Mouse (Mus musculus) ES-E14 (cell line): Measurements from ENCODE around the gene Tomm34. TPM values are rescaled to one million over a fixed set of nuclear protein-coding genes. Genes with fewer than 3 reads are reported as not detected.

Source experiments
- DNase-seq: peaks from one replicate; pipeline ENCODE4 v3.0.0-alpha.2; 2013; ENCODE audit warnings: low read depth, low spot score
- H3K27ac ChIP-seq: 2 replicates; pipeline ENCODE4 v1.5.1; 2012; ENCODE audit warnings: low read depth, mild to moderate bottlenecking, low read length, moderate library complexity, mixed read lengths; ENCODE audit not compliant: poor library complexity, insufficient read depth, severe bottlenecking
- H3K36me3 ChIP-seq: 2 replicates; pipeline ENCODE4 v1.6.1; 2012; ENCODE audit warnings: mild to moderate bottlenecking, low read length, moderate library complexity, mixed read lengths; ENCODE audit not compliant: control insufficient read depth, poor library complexity, insufficient read depth, severe bottlenecking
- H3K4me1 ChIP-seq, 2 experiments: fragments of 150-350 bp in 1 of 2; sonication (generic) in 1 of 2; 2 replicates each; pipeline ENCODE4 v1.6.1; 2012; ENCODE audit warnings: low read length in 2 of 2, mild to moderate bottlenecking in 1 of 2, mixed read lengths in 1 of 2; ENCODE audit not compliant: control insufficient read depth in 2 of 2, insufficient read depth in 2 of 2, poor library complexity in 1 of 2
- H3K4me3 ChIP-seq, 2 experiments: fragments of 150-350 bp in 1 of 2; sonication (generic) in 1 of 2; 2 replicates each; pipeline ENCODE4 v1.5.1; 2012; ENCODE audit warnings: low read length in 2 of 2, low read depth in 1 of 2, mild to moderate bottlenecking in 1 of 2, mixed read lengths in 1 of 2; ENCODE audit not compliant: insufficient read depth in 1 of 2, poor library complexity in 1 of 2, severe bottlenecking in 1 of 2
- H3K9ac ChIP-seq: 2 replicates; pipeline ENCODE4 v1.6.1; 2012; ENCODE audit warnings: low read depth, mild to moderate bottlenecking, low read length, mixed read lengths; ENCODE audit not compliant: poor library complexity, insufficient read depth, severe bottlenecking
- H3K9me3 ChIP-seq: fragments of 150-350 bp; sonication (generic); 2 replicates; pipeline ENCODE4 v1.6.1; 2012; ENCODE audit warnings: low read depth, mild to moderate bottlenecking, low read length; ENCODE audit not compliant: control insufficient read depth, insufficient read depth
- CHD2 ChIP-seq: IDR thresholded peaks from 2 replicates; pipeline ENCODE4 v1.6.1; 2014; ENCODE audit warnings: mild to moderate bottlenecking, low read depth, low read length, inconsistent platforms
- HCFC1 ChIP-seq: IDR thresholded peaks from 2 replicates; pipeline ENCODE4 v1.6.1; 2012; ENCODE audit warnings: low read length, inconsistent platforms, borderline replicate concordance; ENCODE audit not compliant: insufficient read depth
- MAFK ChIP-seq: IDR thresholded peaks from 2 replicates; pipeline ENCODE4 v1.6.1; 2014; ENCODE audit warnings: mild to moderate bottlenecking, low read depth, low read length, inconsistent platforms; ENCODE audit not compliant: insufficient read depth
- ZC3H11A ChIP-seq: IDR thresholded peaks from 2 replicates; pipeline ENCODE4 v1.6.1; 2012; ENCODE audit warnings: low read depth, mild to moderate bottlenecking, inconsistent platforms, low read length, borderline replicate concordance
- ZNF384 ChIP-seq: IDR thresholded peaks from 2 replicates; pipeline ENCODE4 v1.6.1; 2012; ENCODE audit warnings: low read depth, low read length, inconsistent platforms
- in situ Hi-C, 2 experiments: fragments of 600-800 bp; cut with MboI; formaldehyde crosslinking; loops; one replicate each; pipeline ENCODE4 v1.15.1; 2025; ENCODE audit warnings: low sequenced_read_pairs in 2 of 2, inconsistent platforms in 1 of 2; ENCODE audit not compliant: unreplicated experiment in 2 of 2
- total RNA-seq: library from RNA; depleted of rRNA; stranded (reverse); fragments of 300-350 nt; gene quantifications from 2 replicates; pipeline ENCODE4 v1.2.3, GENCODE M21; 2012

The Tomm34 gene
- total RNA-seq, 1 experiment, result 41.5 TPM

- Histone ChIP-seq H3K4me3 (no peak overlapping the region), H3K27ac (no peak overlapping the region), H3K9ac (no peak overlapping the region), H3K4me1 (no peaks in the 10 kb centered on the region), H3K9me3 (peaks cover 1% of the 10 kb centered on the region; the same call in 1 of the 2 replicates), H3K36me3 (peaks cover 33% of the 10 kb centered on the region)
- in situ Hi-C loops, result no loop called here
- DNase-seq, result no peak
- no peak for TF ChIP-seq ZC3H11A
- TF ChIP-seq MAFK, result no peak
- TF ChIP-seq ZNF384, result no peak
Measured at GRCm38 (mm10) chr2:164082175-164082574, 11.2 kb upstream of the Tomm34 start.

GRCm38 (mm10) chr2:164081577-164081976 is 10.6 kb upstream of the Tomm34 start:
- Histone ChIP-seq H3K4me3 (no peak overlapping the region), H3K36me3 (peaks cover 31% of the 10 kb centered on the region), H3K4me1 (no peaks in the 10 kb centered on the region), H3K9ac (no peak overlapping the region), H3K9me3 (peaks cover 1% of the 10 kb centered on the region; the same call in 1 of the 2 replicates), H3K27ac (no peak overlapping the region)
- TF ChIP-seq ZNF384 (no peak), CHD2 (no peak), MAFK (no peak), ZC3H11A (no peak), HCFC1 (no peak)
- in situ Hi-C loops, result no loop called here
- no peak for DNase-seq

- TF ChIP-seq ZC3H11A (no peak), CHD2 (no peak), MAFK (no peak), ZNF384 (no peak), HCFC1 (no peak)
- in situ Hi-C loops, result no loop called here
- peaks cover 1% of the 10 kb centered on the region; the same call in 1 of the 2 replicates for H3K9me3 ChIP-seq
- no peak overlapping the region for H3K4me3 ChIP-seq
- no peak overlapping the region for H3K9ac ChIP-seq
- peaks cover 29% of the 10 kb centered on the region for H3K36me3 ChIP-seq
- H3K4me1 ChIP-seq, result no peaks in the 10 kb centered on the region
- no peak overlapping the region for H3K27ac ChIP-seq
- no peak for DNase-seq
Measured at GRCm38 (mm10) chr2:164079488-164079887, 8.5 kb upstream of the Tomm34 start.

- in situ Hi-C loops, result no loop called here
- TF ChIP-seq ZC3H11A (no peak), CHD2 (no peak), ZNF384 (no peak), MAFK (no peak), HCFC1 (no peak)
Measured at GRCm38 (mm10) chr2:164077875-164078274, 6.9 kb upstream of the Tomm34 start.

GRCm38 (mm10) chr2:164076874-164077425 is 6.0 kb upstream of the Tomm34 start:
- H3K27ac ChIP-seq, result no peak overlapping the region
- TF ChIP-seq ZC3H11A (no peak), CHD2 (no peak), ZNF384 (no peak), HCFC1 (no peak), MAFK (no peak)

More at GRCm38 (mm10) chr2:164077875-164078274, 6.9 kb upstream of the Tomm34 start:
- Histone ChIP-seq H3K9me3 (peaks cover 1% of the 10 kb centered on the region; the same call in 1 of the 2 replicates), H3K4me1 (peaks cover 0 to 4% of the 10 kb centered on the region in 2 experiments; a peak in 1 of 4 replicates), H3K4me3 (no peak overlapping the region), H3K9ac (no peak overlapping the region), H3K27ac (no peak overlapping the region), H3K36me3 (peaks cover 18% of the 10 kb centered on the region)
- no peak for DNase-seq

More at GRCm38 (mm10) chr2:164076874-164077425, 6.0 kb upstream of the Tomm34 start:
- DNase-seq, result no peak
- Histone ChIP-seq H3K4me3 (no peak overlapping the region), H3K4me1 (peaks cover 0 to 6% of the 10 kb centered on the region in 2 experiments; a peak in 1 of 4 replicates), H3K9me3 (peaks cover 1% of the 10 kb centered on the region; the same call in 1 of the 2 replicates), H3K9ac (no peak overlapping the region), H3K36me3 (peaks cover 15% of the 10 kb centered on the region)
- in situ Hi-C loops, result no loop called here
